Mouse (Mus musculus) olfactory bulb, adult 2 months (tissue): ENCODE results near the gene Rabgap1l. TPM values are rescaled to one million over a fixed set of nuclear protein-coding genes. Genes with fewer than 3 reads are reported as not detected.

Experiments used
- H3K27ac ChIP-seq: fragments of 200-500 bp; 2 replicates; pipeline ENCODE4 v1.5.1; 2012; ENCODE audit warnings: low read depth, low read length; ENCODE audit not compliant: insufficient read depth
- H3K4me1 ChIP-seq: fragments of 200-500 bp; 2 replicates; pipeline ENCODE4 v1.6.1; 2012; ENCODE audit warnings: low read length; ENCODE audit not compliant: control insufficient read depth, insufficient read depth
- H3K4me3 ChIP-seq: fragments of 200-500 bp; 2 replicates; pipeline ENCODE4 v1.5.1; 2012; ENCODE audit warnings: mild to moderate bottlenecking, low read depth, low read length, moderate library complexity; ENCODE audit not compliant: insufficient read depth
- CTCF ChIP-seq: fragments of 200-500 bp; IDR thresholded peaks from 2 replicates; pipeline ENCODE4 v1.5.1; 2012; ENCODE audit warnings: low read depth, mild to moderate bottlenecking, low read length, moderate library complexity; ENCODE audit not compliant: insufficient read depth
- POLR2A ChIP-seq: fragments of 200-500 bp; IDR thresholded peaks from 2 replicates; pipeline ENCODE4 v1.6.1; 2012; ENCODE audit warnings: mild to moderate bottlenecking, low read depth, low read length, moderate library complexity; ENCODE audit not compliant: insufficient read depth
- WGBS: fragments of 180-500 bp; shearing (Covaris S2); methylation state at CpG from one replicate; pipeline ENCODE4 v1.1.7; 2018; 5-methylcytosine and 5-hydroxymethylcytosine counted together
- polyA plus RNA-seq: library from polyadenylated mRNA; stranded (reverse); fragments of >200 nt; gene quantifications from 2 replicates; pipeline ENCODE4 v1.2.4, GENCODE M21; 2012; ENCODE audit warnings: low replicate concordance; ENCODE audit not compliant: missing spikeins, insufficient read depth, insufficient read length

The Rabgap1l gene
- polyA plus RNA-seq, 1 experiment: 89.2 TPM

DNA sequence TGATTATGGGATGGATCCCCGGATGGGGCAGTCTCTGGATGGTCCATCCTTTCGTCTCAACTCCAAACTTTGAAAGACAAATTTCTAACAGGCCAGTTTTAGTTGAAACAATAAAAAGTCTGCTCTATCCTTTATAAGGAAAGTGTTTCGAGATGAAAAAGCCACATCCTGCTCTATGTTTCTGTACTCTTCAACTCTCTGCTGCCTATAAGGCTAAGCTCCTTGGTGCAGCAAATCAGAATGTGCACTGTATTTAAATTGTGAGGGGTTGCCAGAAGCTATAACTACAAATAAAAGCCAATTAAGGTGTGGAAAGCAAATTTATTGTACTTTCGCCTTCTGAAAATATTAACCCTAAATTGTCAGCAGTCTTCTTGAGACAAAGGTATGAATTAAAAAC, 198.9 kb downstream of the Rabgap1l start:
- no peaks in the 10 kb centered on the region for H3K4me1 ChIP-seq
- H3K4me3 ChIP-seq: no peak overlapping the region
- 94% methylated on average over 4 of the region's 4 CpGs for WGBS
- H3K27ac ChIP-seq: no peak overlapping the region
- no peak for TF ChIP-seq CTCF
- TF ChIP-seq POLR2A: no peak

DNA sequence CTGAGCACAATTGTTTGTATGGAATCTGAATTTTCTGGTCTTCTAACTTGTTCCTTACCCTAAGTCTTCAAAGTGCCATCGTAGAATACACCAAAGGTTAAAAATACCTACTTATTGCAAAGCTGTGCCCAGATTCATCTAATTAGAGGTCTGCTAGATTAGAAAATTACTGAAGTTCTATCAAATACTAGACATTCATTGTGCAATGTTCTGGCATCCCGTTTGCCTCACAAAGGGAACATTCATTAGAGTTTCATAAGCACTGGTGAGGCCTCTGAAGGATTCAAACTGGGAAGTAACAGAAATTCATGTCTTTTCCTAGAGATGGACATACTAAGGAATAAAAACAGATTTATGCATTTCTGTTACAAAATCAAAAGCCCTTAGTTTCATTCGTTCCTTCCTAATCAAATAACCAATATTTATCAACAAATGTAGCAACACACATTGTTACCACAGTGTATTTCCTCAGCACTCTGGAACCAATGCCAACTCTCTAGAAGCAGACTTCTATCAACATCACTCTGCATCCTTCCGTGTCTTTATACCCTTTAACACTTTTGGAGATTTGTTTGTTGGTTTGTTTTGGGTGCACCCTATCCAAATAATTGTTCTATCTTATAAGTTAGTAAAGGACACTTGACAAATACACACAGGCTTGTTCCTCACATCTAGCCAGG, 204.0 kb downstream of the Rabgap1l start:
- 22% methylated on average over 4 of the region's 4 CpGs for WGBS
- no peak overlapping the region for H3K4me3 ChIP-seq
- H3K4me1 ChIP-seq: no peaks in the 10 kb centered on the region
- TF ChIP-seq CTCF: no peak
- H3K27ac ChIP-seq: no peak overlapping the region

DNA sequence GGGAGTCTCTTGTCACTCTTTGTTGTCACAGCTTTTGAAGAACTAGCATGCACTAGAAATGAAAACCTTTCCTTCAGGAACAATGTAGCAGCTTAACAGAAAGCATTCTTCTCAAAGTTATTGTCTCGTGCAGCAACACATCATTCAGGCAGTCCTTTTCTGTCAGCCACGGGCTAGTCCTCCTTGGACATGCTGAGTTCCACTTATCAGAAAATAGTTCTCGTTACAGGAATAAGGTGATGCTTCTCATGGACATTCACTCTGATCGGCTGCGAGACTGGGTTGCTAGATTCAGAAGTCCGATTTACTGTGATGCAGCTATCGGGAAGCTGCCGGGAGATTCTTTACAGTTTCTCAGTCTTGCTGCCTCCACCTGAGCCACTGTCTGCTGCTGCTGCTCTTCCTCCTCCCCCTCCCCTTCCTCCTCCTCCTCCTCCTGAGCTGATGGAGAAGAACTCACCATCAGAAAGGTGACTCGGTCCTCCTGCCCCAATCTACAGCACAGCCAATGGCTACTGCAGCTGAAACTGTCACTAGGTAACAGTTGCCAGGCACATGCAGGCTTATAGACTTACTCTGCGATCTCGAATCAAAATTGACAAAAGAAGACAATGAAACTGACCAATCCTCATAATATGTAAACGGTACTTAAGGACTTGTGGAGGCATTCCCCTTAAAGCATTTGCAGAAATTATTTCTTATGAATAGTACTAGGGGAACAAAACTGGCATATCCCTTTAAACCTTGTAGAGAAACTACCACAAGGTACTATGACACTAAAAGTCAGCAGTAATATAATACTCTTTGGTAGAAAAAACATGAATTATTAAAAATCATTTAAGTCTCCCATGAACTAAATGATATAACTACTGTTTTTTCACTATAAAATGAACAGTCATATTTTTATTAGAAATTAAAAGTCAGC, 213.4 kb downstream of the Rabgap1l start:
- H3K4me1 ChIP-seq: no peaks in the 10 kb centered on the region
- H3K27ac ChIP-seq: peak overlapping the region; percentile 44; the same call in 1 of the 2 replicates

DNA sequence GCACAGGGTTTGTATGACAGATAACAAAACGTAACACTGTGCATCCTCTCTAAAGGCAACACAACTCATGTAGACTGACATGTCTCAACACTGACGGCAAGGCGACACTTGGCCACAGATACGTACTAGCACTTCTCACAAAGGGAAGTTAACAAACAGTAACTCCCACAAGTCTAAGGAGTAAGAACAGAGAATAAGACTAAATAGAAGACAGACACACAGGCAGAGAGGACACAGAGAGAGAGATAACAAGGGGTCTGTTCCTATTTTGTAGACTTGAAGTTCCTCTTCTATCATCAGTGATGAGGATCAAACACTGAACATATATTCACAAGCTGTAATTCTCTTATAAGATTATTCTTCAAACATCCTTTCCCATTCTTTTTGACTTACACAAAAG, 216.9 kb downstream of the Rabgap1l start:
- H3K4me1 ChIP-seq: no peaks in the 10 kb centered on the region
- no peak overlapping the region for H3K27ac ChIP-seq
- no peak overlapping the region for H3K4me3 ChIP-seq
- 89% methylated on average over 4 of the region's 4 CpGs for WGBS
- TF ChIP-seq CTCF (no peak), POLR2A (no peak)

More for the DNA sequence above, 213.4 kb downstream of the Rabgap1l start:
- 46% methylated on average over 12 of the region's 12 CpGs for WGBS
- TF ChIP-seq POLR2A (no peak), CTCF (no peak)
- peak overlapping the region; percentile 50 for H3K4me3 ChIP-seq

DNA sequence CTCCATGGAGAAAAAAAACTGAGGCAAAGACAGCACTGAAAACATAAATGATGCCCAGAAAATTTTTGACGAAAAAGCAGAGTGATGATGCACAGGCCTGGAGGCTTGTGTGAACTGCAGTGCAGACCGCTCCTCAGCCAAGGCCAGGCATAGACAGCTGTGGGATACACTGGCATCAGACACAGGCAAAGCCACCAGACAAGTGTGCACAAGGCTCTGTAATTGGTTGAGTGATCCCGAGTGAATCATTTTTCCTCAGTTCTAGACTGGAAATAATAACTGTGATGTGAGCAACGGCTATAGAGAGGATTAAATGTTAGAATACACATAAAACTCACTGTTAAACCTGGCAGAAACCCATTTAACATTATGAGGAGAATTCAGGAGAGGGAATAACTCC, 219.0 kb downstream of the Rabgap1l start:
- Histone ChIP-seq H3K27ac (no peak overlapping the region), H3K4me3 (no peak overlapping the region), H3K4me1 (no peaks in the 10 kb centered on the region)
- WGBS: 62% methylated on average over 4 of the region's 4 CpGs
- TF ChIP-seq CTCF (no peak), POLR2A (no peak)

DNA sequence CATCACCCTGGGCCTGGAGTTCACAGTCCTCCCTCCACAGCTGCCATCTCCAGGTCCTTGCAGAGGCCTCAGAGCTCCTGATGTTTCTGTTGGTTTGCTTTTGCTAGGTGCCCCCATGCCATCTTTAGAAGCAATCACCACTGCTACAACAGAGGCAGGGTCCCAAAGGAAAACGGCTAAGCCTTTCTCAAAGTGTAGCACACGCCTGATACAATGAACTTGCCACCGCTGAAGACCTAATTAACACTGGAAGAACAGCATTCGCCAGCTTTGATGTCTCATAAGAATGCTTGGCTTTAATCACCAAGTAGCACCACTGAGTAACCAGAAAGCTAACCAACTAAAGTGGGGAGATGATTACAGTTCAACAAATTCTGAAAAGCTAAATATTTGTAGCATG, 226.6 kb downstream of the Rabgap1l start:
- H3K4me1 ChIP-seq: peaks cover 3% of the 10 kb centered on the region; the same call in 1 of the 2 replicates
- H3K4me3 ChIP-seq: no peak overlapping the region
- TF ChIP-seq POLR2A (no peak), CTCF (no peak)
- 36% methylated on average over 4 of the region's 4 CpGs for WGBS
- no peak overlapping the region for H3K27ac ChIP-seq

DNA sequence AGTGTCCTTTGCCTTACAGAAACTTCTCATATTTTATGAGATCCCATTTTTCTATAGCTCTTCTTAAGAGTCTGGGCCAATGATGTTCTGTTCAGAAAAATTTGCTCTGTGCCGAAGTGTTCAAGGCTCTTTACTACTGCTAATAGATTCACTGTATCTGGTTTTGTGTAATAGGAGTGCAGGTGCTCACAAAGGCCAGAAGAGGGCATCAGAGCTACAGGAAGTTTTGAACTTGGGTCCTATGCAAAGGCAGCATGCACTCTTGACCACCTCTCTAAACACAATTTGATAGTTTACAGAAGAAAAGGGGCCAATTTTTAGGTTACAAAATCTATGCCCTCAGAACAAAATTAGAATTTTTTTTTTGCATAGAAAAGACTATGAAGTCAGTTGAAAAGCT, 231.6 kb downstream of the Rabgap1l start:
- TF ChIP-seq POLR2A: no peak
- WGBS: 48% methylated on average over 1 of the region's 1 CpGs
- H3K4me3 ChIP-seq: no peak overlapping the region
- H3K27ac ChIP-seq: no peak overlapping the region
- peaks cover 2% of the 10 kb centered on the region; the same call in 1 of the 2 replicates for H3K4me1 ChIP-seq

DNA sequence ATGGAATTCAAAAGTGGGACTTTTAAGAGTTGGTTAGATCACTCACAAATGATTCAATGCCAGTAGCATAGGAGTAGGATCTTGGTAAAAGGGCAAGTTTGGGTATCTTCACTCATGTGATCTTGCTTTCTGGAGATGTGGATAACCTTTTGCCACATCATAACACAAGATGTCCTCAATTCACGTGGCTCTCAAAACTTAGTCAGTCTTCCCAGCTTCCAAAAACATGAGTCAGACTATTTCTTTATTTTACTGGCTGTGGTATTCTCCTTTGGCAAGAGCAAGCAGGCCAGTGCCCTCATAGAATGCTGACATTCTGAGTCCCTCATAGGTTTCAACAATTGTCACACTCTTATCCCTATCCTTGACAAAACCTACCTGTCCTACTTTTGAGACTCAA, 242.4 kb downstream of the Rabgap1l start:
- H3K27ac ChIP-seq: no peak overlapping the region
- H3K4me3 ChIP-seq: no peak overlapping the region
- TF ChIP-seq CTCF (no peak), POLR2A (no peak)
- H3K4me1 ChIP-seq: no peaks in the 10 kb centered on the region
- 77% methylated on average over 1 of the region's 1 CpGs for WGBS
